Mouse (Mus musculus): ENCODE results near the gene Defb22.

Defb22 gene

GRCm38 (mm10) chr2:152439833-152440232 lies 50.1 kb downstream of the Defb22 start:
- no peak for DNase-seq (ENCODE audit: low spot score in 2 of 2)

- DNase-seq (ENCODE audit: low spot score in 2 of 2) = no peak
Observed at GRCm38 (mm10) chr2:152438963-152439362, 51.0 kb downstream of the Defb22 start.

GRCm38 (mm10) chr2:152436983-152437860 lies 52.7 kb downstream of the Defb22 start:
- peak; percentile 84 to 90 for DNase-seq (ENCODE audit: low spot score in 2 of 2)

GRCm38 (mm10) chr2:152436405-152436901 lies 53.5 kb downstream of the Defb22 start:
- DNase-seq (ENCODE audit: low spot score in 2 of 2) = no peak
